Mouse (Mus musculus) gastrocnemius, postnatal 36 days (tissue): ENCODE data around the gene Mast4. TPM values are rescaled to one million over a fixed set of nuclear protein-coding genes. Genes with fewer than 3 reads are reported as not detected.

Source experiments
- DNase-seq, 2 experiments: peaks; one replicate each; pipeline ENCODE4 v3.0.0; 2022
- intact Hi-C: fragments of 180-260 bp; cut with DNase I; formaldehyde crosslinking; loops from one replicate; pipeline ENCODE4 v1.15.1; 2025
- total RNA-seq, 2 experiments: library from RNA; stranded (reverse); gene quantifications; 2 replicates each; pipeline ENCODE4 v1.2.3; 2021

Gene Mast4
- total RNA-seq, 2 experiments from 2014 or later, result 30.8 to 33.7 TPM

- no peak for DNase-seq
- intact Hi-C loops, result no loop called here
These were observed 485.2 kb downstream of the Mast4 start for GRCm38 (mm10) chr13:102849068-102849467.

DNA sequence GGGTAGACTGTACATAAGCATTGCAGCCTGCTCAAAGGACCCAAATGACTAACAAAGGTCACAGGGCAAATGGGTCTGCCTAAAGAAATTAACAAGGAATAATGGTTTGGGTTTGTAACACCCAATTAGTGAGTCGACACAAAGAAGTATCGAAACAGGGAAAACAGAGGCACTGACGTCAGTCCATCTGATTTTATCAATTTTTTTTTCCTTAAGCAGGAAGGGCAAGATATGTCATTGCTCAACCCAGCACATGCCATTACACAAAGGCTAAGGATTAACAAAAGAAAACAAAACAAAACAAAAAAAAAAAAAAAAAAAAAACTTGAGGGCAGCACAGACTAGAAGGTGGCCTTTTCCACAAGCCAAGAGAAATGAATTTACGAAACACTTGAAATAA is 487.8 kb downstream of the Mast4 start:
- intact Hi-C loops, result no loop called here
- no peak for DNase-seq

- no peak for DNase-seq
- intact Hi-C loops, result no loop called here
These were observed 491.6 kb downstream of the Mast4 start for GRCm38 (mm10) chr13:102842715-102843114.

GRCm38 (mm10) chr13:102842237-102842636 is 492.1 kb downstream of the Mast4 start:
- no peak for DNase-seq
- intact Hi-C loops, result no loop called here

GRCm38 (mm10) chr13:102839741-102840482 is 494.4 kb downstream of the Mast4 start:
- no peak for DNase-seq
- intact Hi-C loops, result no loop called here

DNA sequence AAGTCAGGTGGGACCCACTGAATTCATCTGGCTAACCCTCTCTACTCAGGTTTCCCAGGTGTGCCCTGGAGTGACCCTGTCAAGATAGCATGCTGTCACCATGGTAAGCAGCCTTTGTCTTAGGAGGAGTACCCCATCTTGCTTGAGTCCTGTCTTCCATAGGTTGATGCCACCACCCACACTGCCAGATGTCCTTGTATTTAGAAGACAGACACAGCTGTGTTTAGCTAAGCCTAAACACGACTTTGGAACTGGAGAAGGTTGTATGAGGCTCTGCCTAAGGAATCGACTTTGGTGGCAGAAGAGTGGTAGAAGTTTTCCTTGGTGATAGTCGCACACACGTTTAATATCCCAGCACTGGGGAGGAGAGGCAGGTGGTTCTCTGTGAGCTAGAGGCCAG is 496.9 kb downstream of the Mast4 start:
- intact Hi-C loops, result no loop called here
- no peak for DNase-seq

DNA sequence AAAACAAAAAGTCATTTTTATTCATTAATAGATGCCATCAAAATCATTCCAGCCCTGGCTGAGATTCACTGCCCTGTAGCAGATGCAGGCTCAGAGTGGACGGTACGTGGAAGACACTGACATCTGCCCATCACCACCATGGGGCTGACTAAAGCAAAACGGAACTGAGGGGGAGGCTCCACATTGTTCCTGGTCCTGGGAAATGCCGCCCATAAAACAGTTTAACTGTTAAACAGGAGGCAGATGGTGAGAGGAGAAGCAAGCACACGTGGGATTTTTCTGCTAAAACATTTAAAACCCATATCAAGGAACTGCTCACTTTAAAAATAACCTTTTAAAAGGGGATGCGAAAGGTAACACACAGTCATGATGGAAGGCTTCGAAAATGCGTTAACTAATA is 499.0 kb downstream of the Mast4 start:
- DNase-seq, result no peak
- intact Hi-C loops, result no loop called here

GRCm38 (mm10) chr13:102818287-102818686 is 516.0 kb downstream of the Mast4 start:
- no peak for DNase-seq
- intact Hi-C loops, result no loop called here

DNA sequence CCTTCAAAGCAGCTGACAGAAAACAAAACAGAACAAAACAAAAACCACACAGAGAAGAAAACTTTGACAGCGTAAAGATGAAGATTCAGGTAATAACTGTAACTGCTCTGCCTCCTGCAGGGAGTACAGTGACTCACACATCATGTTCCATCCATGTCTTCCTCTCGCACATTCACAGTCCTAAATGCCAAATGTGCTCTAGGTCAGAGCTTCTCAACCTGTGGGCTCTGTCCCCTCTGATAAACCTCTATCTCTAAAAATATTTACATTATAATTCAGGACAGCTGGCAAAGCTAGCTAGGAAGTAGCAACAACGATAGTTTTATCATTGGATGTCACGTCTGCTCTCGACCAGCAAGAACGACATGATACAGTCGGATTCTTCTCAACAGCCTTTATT is 517.6 kb downstream of the Mast4 start:
- intact Hi-C loops, result no loop called here
- no peak for DNase-seq

DNA sequence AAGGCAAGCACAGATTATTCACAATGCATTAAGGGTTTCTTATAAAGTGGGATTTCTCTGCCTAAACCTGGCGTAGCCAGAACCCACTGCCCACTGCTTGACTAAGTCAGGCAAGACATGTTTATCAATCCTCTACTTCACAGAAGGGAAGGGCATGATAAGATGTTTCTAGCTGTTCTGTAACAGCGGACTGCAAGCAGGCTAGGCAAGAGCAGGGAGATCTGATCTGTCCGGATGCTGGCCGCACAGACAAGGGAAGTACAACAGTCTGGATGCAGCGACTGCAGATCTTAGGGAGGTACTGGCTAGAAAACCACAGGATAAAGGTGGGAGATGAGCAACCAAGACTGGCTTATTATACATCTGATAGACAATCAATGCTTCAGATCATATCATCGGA is 519.1 kb downstream of the Mast4 start:
- intact Hi-C loops, result no loop called here

DNA sequence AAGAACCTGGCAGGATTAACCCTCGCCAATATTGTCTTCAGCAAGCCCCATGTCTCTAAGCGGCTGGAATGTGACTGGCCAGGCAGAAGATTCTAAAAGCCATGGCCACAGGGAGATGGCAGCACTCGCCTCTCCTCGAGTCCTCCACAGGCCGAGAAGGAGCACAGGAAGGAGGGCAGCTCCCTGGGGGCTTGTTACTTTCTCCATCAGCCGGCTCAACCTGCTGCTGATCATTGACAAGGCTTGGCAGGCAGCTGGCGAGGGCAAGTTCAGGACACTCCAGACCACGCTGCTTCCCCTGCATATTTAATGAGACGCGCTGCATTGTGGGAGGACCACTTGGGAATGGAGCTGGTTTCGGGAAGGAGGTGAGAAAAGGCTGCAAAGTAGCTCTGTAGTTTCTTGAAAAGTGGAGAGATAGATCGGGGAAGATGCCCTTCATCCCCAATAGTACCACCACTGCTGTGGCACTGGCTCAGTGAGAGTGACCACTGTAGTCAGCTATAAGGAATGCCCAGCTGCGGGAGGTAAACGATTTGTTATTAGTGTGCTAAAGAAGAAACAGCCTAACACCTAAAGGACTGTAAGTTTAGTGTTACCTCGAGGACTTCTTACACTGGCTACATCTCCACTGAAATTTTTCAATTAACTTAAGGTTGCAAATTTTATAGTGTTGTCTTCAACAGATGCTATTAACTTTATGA is 523.0 kb downstream of the Mast4 start:
- intact Hi-C loops, result loop anchor here (5.0 kb wide), 2 partner anchors 91 to 301 kb away; no protein-coding TSS in a partner anchor

More for the DNA sequence above, 519.1 kb downstream of the Mast4 start:
- DNase-seq, result no peak

DNA sequence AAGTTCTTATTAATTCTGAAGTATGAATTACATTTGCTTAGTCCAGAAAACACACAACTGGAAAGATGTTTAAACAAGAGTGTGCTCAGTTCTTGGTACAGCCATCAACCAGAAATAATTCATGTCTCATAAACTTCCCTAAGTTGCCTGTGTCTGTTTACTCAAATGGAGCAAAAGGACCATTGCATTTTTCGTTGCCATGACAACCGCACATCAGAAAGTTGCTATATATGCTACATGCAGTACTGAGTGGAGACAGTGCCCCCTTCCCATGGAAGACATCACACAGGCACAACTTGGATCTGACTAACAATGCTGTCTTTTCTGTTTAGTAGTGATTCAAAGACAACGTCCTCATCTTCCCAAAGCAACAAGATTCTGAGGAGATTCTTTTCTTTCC is 527.6 kb downstream of the Mast4 start:
- intact Hi-C loops, result no loop called here
- no peak for DNase-seq

More for the DNA sequence above, 523.0 kb downstream of the Mast4 start:
- DNase-seq, result peak; percentile 31 to 34

GRCm38 (mm10) chr13:102805190-102805589 is 529.1 kb downstream of the Mast4 start:
- DNase-seq, result no peak
- intact Hi-C loops, result no loop called here

- intact Hi-C loops, result no loop called here
- no peak for DNase-seq
These were observed 531.1 kb downstream of the Mast4 start for GRCm38 (mm10) chr13:102803206-102803605.

GRCm38 (mm10) chr13:102792157-102792556 is 542.1 kb downstream of the Mast4 start:
- intact Hi-C loops, result no loop called here
- no peak for DNase-seq

DNA sequence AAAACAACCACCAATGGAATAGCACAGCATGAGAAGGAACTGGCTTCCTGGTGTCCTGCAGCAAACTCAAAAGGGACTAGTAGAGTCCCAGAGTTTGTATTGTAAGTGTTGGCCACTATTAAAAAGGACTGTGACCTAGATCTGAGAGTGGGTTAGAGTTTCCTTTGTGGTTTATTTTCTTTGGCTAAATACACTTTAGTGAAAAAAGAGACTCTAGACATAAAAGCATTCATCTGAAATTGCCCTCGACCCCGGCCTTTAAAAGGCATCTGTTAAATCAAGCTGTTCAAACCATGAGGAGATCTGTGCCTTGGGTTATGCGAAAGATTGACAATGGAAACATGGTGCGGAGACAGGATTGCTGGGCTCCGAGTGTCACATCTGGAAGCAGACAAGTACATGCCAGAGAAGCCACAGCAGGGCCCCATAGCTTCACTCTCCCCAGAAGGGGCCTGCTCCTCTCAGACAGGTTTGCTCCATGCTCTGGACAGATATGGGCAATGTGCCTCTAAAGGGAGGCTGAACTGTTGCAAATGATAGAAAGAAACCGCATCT is 543.6 kb downstream of the Mast4 start:
- intact Hi-C loops, result no loop called here
- no peak for DNase-seq

DNA sequence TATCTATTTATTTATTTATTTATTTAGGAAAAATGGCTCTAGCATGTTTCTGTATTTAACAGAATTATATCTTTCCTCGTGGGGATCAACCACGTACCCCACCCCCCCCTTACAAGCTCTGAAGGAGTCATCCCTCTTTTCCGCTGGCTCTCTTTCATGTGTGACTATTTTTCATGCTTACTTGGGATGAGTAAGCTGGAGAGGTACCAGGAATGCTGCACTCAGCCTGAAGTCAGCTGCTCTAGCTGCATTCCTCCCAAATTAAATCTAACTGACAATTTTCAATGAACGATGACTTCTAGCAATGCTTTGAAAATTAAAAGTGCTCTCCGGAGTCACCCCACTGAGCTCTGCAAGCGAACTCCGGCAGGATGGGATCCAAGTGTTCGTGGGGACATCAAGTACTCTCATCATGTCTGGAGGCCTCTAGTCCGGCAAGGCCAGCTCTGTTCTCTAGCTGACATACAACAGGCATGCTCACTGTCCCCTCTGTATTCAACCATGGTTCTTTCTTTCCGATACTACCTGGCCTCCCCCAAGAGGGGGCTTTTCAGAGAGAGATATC is 547.5 kb downstream of the Mast4 start:
- DNase-seq, result no peak
- intact Hi-C loops, result no loop called here

- no peak for DNase-seq
- intact Hi-C loops, result no loop called here
These were observed 550.6 kb downstream of the Mast4 start for GRCm38 (mm10) chr13:102783531-102784310.

DNA sequence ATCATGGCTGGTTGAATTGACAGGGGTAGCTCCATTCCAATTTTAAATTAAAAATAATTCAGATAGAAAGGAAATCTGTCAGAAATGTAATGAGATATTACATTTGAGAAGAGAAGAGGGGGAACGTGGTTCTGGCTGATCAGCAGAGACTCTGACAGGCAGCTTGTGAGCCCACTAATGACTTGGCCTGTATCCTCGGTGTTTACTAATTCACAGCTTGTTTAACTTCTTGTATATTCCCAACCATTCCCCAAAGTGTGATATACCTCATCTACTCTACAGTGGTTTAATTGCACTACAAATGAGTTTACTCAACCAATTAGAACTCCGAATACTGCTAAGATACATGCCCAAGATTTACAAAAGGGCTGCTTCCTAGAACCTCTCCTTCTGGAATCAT is 555.0 kb downstream of the Mast4 start:
- DNase-seq, result no peak
- intact Hi-C loops, result no loop called here

DNA sequence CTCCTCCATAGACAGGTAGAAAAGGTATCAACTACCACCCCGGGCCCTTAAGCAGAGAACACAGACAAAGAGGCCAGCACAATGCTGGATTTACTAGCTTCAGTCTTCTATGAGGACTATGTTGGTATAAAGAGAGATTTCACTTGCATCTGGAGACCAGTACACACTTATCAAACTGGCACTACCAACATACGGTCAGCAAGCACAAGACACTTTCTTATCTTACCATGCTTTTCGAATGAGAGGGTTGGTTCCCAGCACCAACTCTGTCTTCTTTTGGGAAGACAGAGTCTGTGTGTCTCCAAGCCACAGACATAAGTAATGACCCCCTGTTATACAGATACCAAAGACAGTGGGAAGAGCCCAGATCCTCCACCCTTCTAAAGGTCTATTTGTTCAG is 555.4 kb downstream of the Mast4 start:
- DNase-seq, result no peak
- intact Hi-C loops, result no loop called here

DNA sequence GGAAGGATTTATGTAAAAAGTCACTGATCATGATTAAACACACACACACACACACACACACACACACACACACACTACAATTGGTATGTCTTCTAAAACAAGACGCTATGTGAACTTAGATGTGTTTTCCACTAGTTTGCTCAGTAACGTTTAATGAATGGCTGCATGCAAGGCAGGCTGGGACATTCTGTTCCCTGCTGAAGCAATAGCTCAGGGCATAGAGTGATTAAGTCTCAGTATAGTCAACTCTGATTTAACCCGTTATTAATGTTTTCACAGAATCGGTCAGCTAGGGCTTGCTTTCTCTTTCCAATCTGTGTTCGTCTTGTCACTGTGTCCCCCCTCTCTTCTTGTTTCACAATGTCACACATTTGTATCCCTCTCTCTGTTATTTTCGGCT is 558.8 kb downstream of the Mast4 start:
- DNase-seq, result no peak
- intact Hi-C loops, result no loop called here
